Mouse (Mus musculus) neural tube, embryonic 11.5 days (tissue): ENCODE measurements around the gene Epha4. TPM values are rescaled to one million over a fixed set of nuclear protein-coding genes. Genes with fewer than 3 reads are reported as not detected.
A peak's percentile ranks its signal among the peaks of the same experiment; 100 is the strongest.

Experiments used
- ATAC-seq: fragments of 200-750 bp; cut with Nextera tagmentation; 2 replicates; pipeline ENCODE4 v1.8.0; 2017; ENCODE audit warnings: moderate number of reproducible peaks, mild to moderate bottlenecking, moderate TSS enrichment, moderate library complexity; ENCODE audit not compliant: insufficient read depth, low FRiP score, low TSS enrichment
- DNase-seq: peaks from one replicate; pipeline ENCODE4 v3.0.0-alpha.2; 2015; ENCODE audit warnings: low spot score
- H3K27ac ChIP-seq: fragments of 300-500 bp; sonication (generic); 2 replicates; pipeline ENCODE4 v1.5.1; 2014; ENCODE audit warnings: low read depth, mild to moderate bottlenecking, low read length
- H3K27me3 ChIP-seq: fragments of 300-500 bp; sonication (generic); 2 replicates; pipeline ENCODE4 v1.6.1; 2014; ENCODE audit warnings: mild to moderate bottlenecking, low read length, mixed read lengths; ENCODE audit not compliant: control insufficient read depth, insufficient read depth
- H3K36me3 ChIP-seq: fragments of 300-500 bp; sonication (generic); 2 replicates; pipeline ENCODE4 v1.6.1; 2014; ENCODE audit warnings: mild to moderate bottlenecking, low read length, moderate library complexity, mixed read lengths; ENCODE audit not compliant: control insufficient read depth, insufficient read depth
- H3K4me1 ChIP-seq: fragments of 300-500 bp; sonication (generic); 2 replicates; pipeline ENCODE4 v1.6.1; 2014; ENCODE audit warnings: low read length, mixed read lengths; ENCODE audit not compliant: control insufficient read depth, insufficient read depth
- H3K4me2 ChIP-seq: fragments of 300-500 bp; sonication (generic); 2 replicates; pipeline ENCODE4 v1.6.1; 2014; ENCODE audit warnings: low read depth, mild to moderate bottlenecking, moderate library complexity
- H3K4me3 ChIP-seq: fragments of 300-500 bp; sonication (generic); 2 replicates; pipeline ENCODE4 v1.5.1; 2014; ENCODE audit warnings: low read depth, low read length
- H3K9ac ChIP-seq: fragments of 300-500 bp; sonication (generic); 2 replicates; pipeline ENCODE4 v1.6.1; 2014; ENCODE audit warnings: mild to moderate bottlenecking, low read length
- H3K9me3 ChIP-seq: fragments of 300-500 bp; sonication (generic); 2 replicates; pipeline ENCODE4 v1.6.1; 2016; ENCODE audit warnings: low read length; ENCODE audit not compliant: control insufficient read depth
- WGBS: fragments of 180-500 bp; shearing (Covaris S2); extraction: QIAGEN DNeasy Blood & Tissue Kit; methylation state at CpG from one replicate; pipeline ENCODE4 v1.1.7; 2014; 5-methylcytosine and 5-hydroxymethylcytosine counted together
- polyA plus RNA-seq: library from polyadenylated mRNA; unstranded; fragments of >200 nt; fragmentation: Nextera tagmentation; extraction: Ambion mirVana; gene quantifications from 2 replicates; pipeline ENCODE4 v1.2.1, GENCODE M21; 2014

Epha4 gene
- polyA plus RNA-seq = 23.1 and 26.6 TPM in 2 replicates

GRCm38 (mm10) chr1:77514963-77515650, at the start of gene Epha4:
Gene Epha4 (minus strand): TSS chr1:77515088.
- WGBS = 0% methylated on average over 40 of the region's 40 CpGs
- Histone ChIP-seq H3K27me3 (no peaks in the 10 kb centered on the region), H3K4me2 (peak within 1 kb of the TSS; percentile 96), H3K36me3 (no peaks in the 10 kb centered on the region), H3K4me1 (peaks cover 8% of the 10 kb centered on the region), H3K27ac (peak within 1 kb of the TSS; percentile 76), H3K4me3 (peak within 1 kb of the TSS; percentile 46), H3K9ac (peak within 1 kb of the TSS; percentile 68), H3K9me3 (no peaks in the 10 kb centered on the region)
- peak; percentile 91 for ATAC-seq
- DNase-seq = peak; percentile 89

GRCm38 (mm10) chr1:77556199-77556598, 41.3 kb upstream of the Epha4 start:
- Histone ChIP-seq H3K27ac (no peak overlapping the region), H3K9me3 (no peaks in the 10 kb centered on the region; the same call in 1 of the 2 replicates), H3K4me2 (no peak overlapping the region), H3K9ac (no peak overlapping the region), H3K4me1 (no peaks in the 10 kb centered on the region), H3K27me3 (no peaks in the 10 kb centered on the region), H3K4me3 (no peak overlapping the region), H3K36me3 (no peaks in the 10 kb centered on the region)
- no peak for DNase-seq
- no peak for ATAC-seq
- 61% methylated on average over 3 of the region's 3 CpGs for WGBS

- H3K9me3 ChIP-seq = no peaks in the 10 kb centered on the region; the same call in 1 of the 2 replicates
- no peak overlapping the region for H3K9ac ChIP-seq
- H3K27me3 ChIP-seq = no peaks in the 10 kb centered on the region
- WGBS = 82% methylated on average over 7 of the region's 7 CpGs
- no peaks in the 10 kb centered on the region; the same call in 1 of the 2 replicates for H3K4me1 ChIP-seq
- H3K36me3 ChIP-seq = no peaks in the 10 kb centered on the region
- ATAC-seq (no peak), DNase-seq (no peak)
- H3K4me3 ChIP-seq = no peak overlapping the region
- no peak overlapping the region for H3K27ac ChIP-seq
- no peak overlapping the region for H3K4me2 ChIP-seq
Observed at GRCm38 (mm10) chr1:77551927-77552326, 37.0 kb upstream of the Epha4 start.

GRCm38 (mm10) chr1:77545722-77546121, 30.8 kb upstream of the Epha4 start:
- H3K36me3 ChIP-seq = no peaks in the 10 kb centered on the region
- H3K27ac ChIP-seq = no peak overlapping the region

GRCm38 (mm10) chr1:77545035-77545434, 30.1 kb upstream of the Epha4 start:
- WGBS = 90% methylated on average over 1 of the region's 1 CpGs
- Histone ChIP-seq H3K27me3 (no peaks in the 10 kb centered on the region), H3K36me3 (no peaks in the 10 kb centered on the region), H3K4me2 (no peak overlapping the region), H3K4me3 (no peak overlapping the region), H3K4me1 (peaks cover 11% of the 10 kb centered on the region), H3K27ac (no peak overlapping the region), H3K9me3 (no peaks in the 10 kb centered on the region), H3K9ac (no peak overlapping the region)
- ATAC-seq = no peak
- no peak for DNase-seq

More at GRCm38 (mm10) chr1:77545722-77546121, 30.8 kb upstream of the Epha4 start:
- Histone ChIP-seq H3K9me3 (no peaks in the 10 kb centered on the region), H3K4me1 (peaks cover 11% of the 10 kb centered on the region), H3K4me2 (no peak overlapping the region), H3K9ac (no peak overlapping the region), H3K4me3 (no peak overlapping the region), H3K27me3 (no peaks in the 10 kb centered on the region)
- DNase-seq = peak; percentile 50
- 30% methylated on average over 6 of the region's 6 CpGs for WGBS
- ATAC-seq = peak; percentile 85

- Histone ChIP-seq H3K9me3 (no peaks in the 10 kb centered on the region), H3K27ac (no peak overlapping the region), H3K36me3 (no peaks in the 10 kb centered on the region), H3K27me3 (no peaks in the 10 kb centered on the region), H3K4me2 (no peak overlapping the region), H3K4me1 (peaks cover 11% of the 10 kb centered on the region), H3K9ac (no peak overlapping the region), H3K4me3 (no peak overlapping the region)
- 42% methylated on average over 3 of the region's 3 CpGs for WGBS
- ATAC-seq = no peak
- DNase-seq = no peak
Observed at GRCm38 (mm10) chr1:77544279-77544678, 29.4 kb upstream of the Epha4 start.

- Histone ChIP-seq H3K4me3 (no peak overlapping the region), H3K9ac (no peak overlapping the region), H3K4me1 (peaks cover 6% of the 10 kb centered on the region; the same call in 1 of the 2 replicates), H3K4me2 (no peak overlapping the region), H3K9me3 (no peaks in the 10 kb centered on the region), H3K36me3 (no peaks in the 10 kb centered on the region), H3K27ac (no peak overlapping the region), H3K27me3 (no peaks in the 10 kb centered on the region)
- peak; percentile 25 for DNase-seq
- 69% methylated on average over 12 of the region's 12 CpGs for WGBS
- no peak for ATAC-seq
Observed at GRCm38 (mm10) chr1:77539945-77540344, 25.1 kb upstream of the Epha4 start.

GRCm38 (mm10) chr1:77538559-77538958, 23.7 kb upstream of the Epha4 start:
- 76% methylated on average over 2 of the region's 2 CpGs for WGBS
- H3K36me3 ChIP-seq = no peaks in the 10 kb centered on the region

GRCm38 (mm10) chr1:77535905-77536304, 21.0 kb upstream of the Epha4 start:
- Histone ChIP-seq H3K9ac (no peak overlapping the region), H3K4me2 (no peak overlapping the region), H3K4me1 (no peaks in the 10 kb centered on the region), H3K27ac (no peak overlapping the region), H3K27me3 (no peaks in the 10 kb centered on the region), H3K36me3 (no peaks in the 10 kb centered on the region), H3K4me3 (no peak overlapping the region), H3K9me3 (no peaks in the 10 kb centered on the region)
- no peak for DNase-seq
- no peak for ATAC-seq
- WGBS = 74% methylated on average over 5 of the region's 5 CpGs

More at GRCm38 (mm10) chr1:77538559-77538958, 23.7 kb upstream of the Epha4 start:
- Histone ChIP-seq H3K4me2 (no peak overlapping the region), H3K9me3 (no peaks in the 10 kb centered on the region), H3K27me3 (no peaks in the 10 kb centered on the region), H3K4me1 (no peaks in the 10 kb centered on the region), H3K4me3 (no peak overlapping the region), H3K9ac (no peak overlapping the region), H3K27ac (no peak overlapping the region)
- ATAC-seq (no peak), DNase-seq (no peak)
